Mouse (Mus musculus): Measurements from ENCODE around the gene Stx2. TPM values are rescaled to one million over a fixed set of nuclear protein-coding genes. Genes with fewer than 3 reads are reported as not detected.

Stx2 gene
- polyA plus RNA-seq, 1 experiment from 2014 or later: 8.7 TPM

DNA sequence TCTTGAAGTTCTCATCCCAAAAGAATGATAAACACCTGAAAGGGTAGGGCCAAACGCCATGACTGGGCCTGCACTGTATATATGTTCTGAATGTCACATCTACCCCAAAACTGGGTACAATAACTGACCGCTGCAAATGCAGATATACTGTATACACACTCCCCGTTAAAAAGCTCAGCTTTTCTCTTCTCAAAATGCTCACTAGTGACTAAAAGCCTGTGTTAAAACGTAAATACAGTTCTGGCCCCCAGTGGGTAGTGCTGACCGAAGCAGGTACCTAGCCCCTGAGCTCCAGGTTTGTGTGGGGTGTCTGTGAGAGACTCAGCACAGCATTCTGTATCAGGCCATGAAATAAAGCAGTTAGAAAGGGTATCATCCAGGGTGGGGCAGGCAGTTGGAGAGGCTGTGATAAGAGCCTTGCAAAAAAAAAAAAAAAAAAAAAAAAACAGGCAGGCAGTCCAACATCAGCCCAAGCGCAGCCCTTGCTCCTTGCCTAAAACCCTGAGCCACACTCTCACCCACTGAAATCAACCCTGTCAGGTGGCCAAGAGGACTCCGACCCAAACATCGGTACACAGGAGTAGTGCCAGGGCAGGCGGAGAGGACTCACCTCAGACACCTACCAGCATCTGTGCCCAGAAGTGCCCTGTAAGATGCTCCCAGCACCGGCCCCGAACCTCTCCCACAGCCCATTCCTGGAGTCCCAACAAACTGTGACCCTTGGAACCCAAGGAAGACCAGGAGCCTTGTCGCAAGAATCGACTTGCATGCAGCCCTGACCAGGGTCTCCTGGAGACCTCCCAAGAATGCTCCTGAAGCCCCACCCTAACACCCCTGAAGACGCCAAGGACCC lies 1.0 kb downstream of the Stx2 start:
- Histone ChIP-seq H3K9ac (ENCODE audit: low read depth, low read length) (no peak overlapping the region), H3K4me3 (ENCODE audit: low read depth, low read length) (peak overlapping the region; percentile 66), H3K27me3 (replicated peaks; ENCODE audit: control insufficient read depth, insufficient read depth, low read length) (no peaks in the 10 kb centered on the region), H3K4me1 (replicated peaks; ENCODE audit: control insufficient read depth, insufficient read depth, low read length) (no peaks in the 10 kb centered on the region), H3K4me2 (replicated peaks; ENCODE audit: low read depth) (peak overlapping the region; percentile 81), H3K9me3 (ENCODE audit: control insufficient read depth) (no peaks in the 10 kb centered on the region), H3K36me3 (ENCODE audit: control insufficient read depth, insufficient read depth) (no peaks in the 10 kb centered on the region), H3K27ac (ENCODE audit: low read depth, low read length) (no peak overlapping the region)
- WGBS: 52% methylated on average over 14 of the region's 14 CpGs
- ATAC-seq: no peak
- TF ChIP-seq CTCF (IDR thresholded peaks at IDR 0.05; ENCODE audit: low read depth): no peak

DNA sequence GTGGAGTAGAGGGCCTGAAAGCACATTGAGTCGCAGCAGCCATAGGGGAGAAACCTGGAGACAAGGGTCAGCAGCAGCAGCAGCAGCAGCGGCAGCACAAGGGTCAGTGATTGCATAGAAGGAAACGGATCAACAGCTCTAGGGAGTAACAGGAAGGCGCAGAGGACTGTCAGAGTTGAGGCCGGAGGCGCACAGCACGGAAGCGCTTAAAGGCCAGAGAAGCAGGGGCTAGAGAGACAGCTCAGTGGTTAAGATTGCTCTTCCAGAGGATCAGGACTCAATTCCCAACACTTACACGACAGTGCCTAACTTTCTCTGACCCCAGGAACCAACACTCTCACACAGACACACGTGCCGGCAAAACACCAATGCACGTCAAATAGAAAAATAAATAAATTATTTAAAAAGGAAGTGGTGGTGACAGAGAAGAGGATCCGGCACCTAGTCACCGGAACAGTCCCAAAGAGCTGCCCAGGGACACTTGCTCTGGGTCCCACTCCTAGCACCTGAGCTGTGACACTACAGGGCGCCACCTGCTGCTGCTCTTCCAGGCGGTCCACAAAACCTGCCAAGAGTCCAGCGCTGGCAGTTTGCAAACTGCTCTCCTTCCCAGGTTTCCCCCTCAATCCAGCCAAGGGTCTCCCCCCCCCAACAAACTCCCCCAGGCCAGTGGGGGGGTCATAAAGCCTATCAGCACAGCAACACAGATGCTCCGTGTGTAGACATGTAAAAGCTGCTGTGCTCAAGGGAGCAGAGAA lies 2.2 kb downstream of the Stx2 start:
- Histone ChIP-seq H3K36me3 (ENCODE audit: control insufficient read depth, insufficient read depth) (no peaks in the 10 kb centered on the region), H3K4me1 (replicated peaks; ENCODE audit: control insufficient read depth, insufficient read depth, low read length) (no peaks in the 10 kb centered on the region), H3K9me3 (ENCODE audit: control insufficient read depth) (no peaks in the 10 kb centered on the region), H3K4me3 (ENCODE audit: low read depth, low read length) (no peak overlapping the region), H3K27ac (ENCODE audit: low read depth, low read length) (no peak overlapping the region), H3K4me2 (replicated peaks; ENCODE audit: low read depth) (peak overlapping the region; percentile 13; the same call in 1 of the 2 replicates), H3K9ac (ENCODE audit: low read depth, low read length) (no peak overlapping the region), H3K27me3 (replicated peaks; ENCODE audit: control insufficient read depth, insufficient read depth, low read length) (no peaks in the 10 kb centered on the region)
- 74% methylated on average over 18 of the region's 18 CpGs for WGBS
- no peak for ATAC-seq
- TF ChIP-seq CTCF (IDR thresholded peaks at IDR 0.05; ENCODE audit: low read depth): peak; percentile 30; the same call in 1 of the 2 replicates

- Histone ChIP-seq H3K9me3 (ENCODE audit: control insufficient read depth) (no peaks in the 10 kb centered on the region), H3K4me1 (replicated peaks; ENCODE audit: control insufficient read depth, insufficient read depth, low read length) (no peaks in the 10 kb centered on the region), H3K4me3 (ENCODE audit: low read depth, low read length) (no peak overlapping the region), H3K9ac (ENCODE audit: low read depth, low read length) (no peak overlapping the region), H3K27me3 (replicated peaks; ENCODE audit: control insufficient read depth, insufficient read depth, low read length) (no peaks in the 10 kb centered on the region), H3K36me3 (ENCODE audit: control insufficient read depth, insufficient read depth) (no peaks in the 10 kb centered on the region), H3K27ac (ENCODE audit: low read depth, low read length) (no peak overlapping the region; the same call in 1 of the 2 replicates), H3K4me2 (replicated peaks; ENCODE audit: low read depth) (no peak overlapping the region)
- WGBS: 82% methylated on average over 3 of the region's 3 CpGs
- no peak for ATAC-seq
- TF ChIP-seq CTCF (IDR thresholded peaks at IDR 0.05; ENCODE audit: low read depth): no peak
Measured at GRCm38 (mm10) chr5:129005416-129005815, 3.0 kb downstream of the Stx2 start.

DNA sequence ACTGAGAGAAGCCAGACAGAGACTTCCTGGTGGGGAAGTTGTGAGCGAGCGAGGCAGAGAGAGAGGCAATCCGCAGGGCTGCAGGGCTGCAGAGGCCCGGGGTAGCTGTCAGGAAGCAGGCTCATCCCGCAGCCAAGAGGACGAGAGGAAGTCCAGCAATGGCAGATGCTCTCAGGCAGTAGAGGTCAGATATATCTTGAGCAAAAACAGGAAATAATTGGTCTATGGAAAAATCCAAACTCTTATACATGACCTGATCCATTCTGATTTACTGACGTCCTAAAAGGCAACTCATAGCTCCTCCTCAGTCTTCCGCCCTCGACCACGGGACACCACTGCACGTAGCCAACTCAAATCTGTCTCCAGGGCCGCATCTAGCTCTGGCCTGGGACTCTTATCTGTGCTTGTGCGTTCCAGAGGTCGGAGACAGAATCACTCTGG lies 5.8 kb downstream of the Stx2 start:
- Histone ChIP-seq H3K9me3 (ENCODE audit: control insufficient read depth) (no peaks in the 10 kb centered on the region), H3K27ac (ENCODE audit: low read depth, low read length) (no peak overlapping the region), H3K4me2 (replicated peaks; ENCODE audit: low read depth) (no peak overlapping the region), H3K36me3 (ENCODE audit: control insufficient read depth, insufficient read depth) (no peaks in the 10 kb centered on the region; the same call in 1 of the 2 replicates), H3K4me3 (ENCODE audit: low read depth, low read length) (no peak overlapping the region), H3K27me3 (replicated peaks; ENCODE audit: control insufficient read depth, insufficient read depth, low read length) (no peaks in the 10 kb centered on the region), H3K9ac (ENCODE audit: low read depth, low read length) (no peak overlapping the region), H3K4me1 (replicated peaks; ENCODE audit: control insufficient read depth, insufficient read depth, low read length) (no peaks in the 10 kb centered on the region)
- no peak for ATAC-seq
- WGBS: 50% methylated on average over 14 of the region's 14 CpGs
- TF ChIP-seq CTCF (IDR thresholded peaks at IDR 0.05; ENCODE audit: low read depth): no peak

DNA sequence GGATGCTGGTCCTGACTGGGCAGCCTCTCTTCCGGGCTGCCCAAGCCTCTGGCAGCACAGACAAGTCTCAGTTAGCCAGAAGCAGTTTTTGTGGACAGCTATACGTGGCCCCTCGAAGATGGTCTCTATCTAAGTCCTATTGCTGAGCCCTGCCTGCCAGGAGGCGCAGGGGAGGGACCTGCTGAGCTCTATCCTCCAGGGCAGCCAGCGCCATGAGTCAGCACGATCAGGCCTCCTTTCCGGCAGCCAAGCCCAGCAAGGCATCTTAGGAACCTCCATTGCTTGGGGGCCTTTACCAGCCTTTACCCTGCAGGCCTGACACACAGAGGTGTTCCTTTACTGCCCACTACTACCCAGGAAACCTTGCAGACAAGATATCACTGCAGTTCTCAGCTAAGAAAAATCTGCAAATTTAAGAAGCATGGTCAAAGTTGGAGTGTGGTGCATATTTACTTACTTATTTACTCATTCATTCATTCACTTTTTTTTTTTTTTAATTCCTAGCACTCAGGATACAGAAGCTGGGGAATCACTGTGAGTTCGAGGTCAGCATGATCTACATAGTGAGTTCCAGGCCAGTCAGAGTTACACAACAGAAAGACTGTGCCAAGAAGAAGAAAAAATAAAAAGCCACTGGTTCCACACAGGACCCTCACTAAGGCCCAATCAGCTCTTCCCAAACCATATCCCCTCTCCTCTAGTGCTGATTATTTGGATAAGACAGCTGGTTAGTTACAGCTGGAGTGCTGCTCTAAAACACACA lies 7.5 kb downstream of the Stx2 start:
- Histone ChIP-seq H3K27ac (ENCODE audit: low read depth, low read length) (no peak overlapping the region), H3K9ac (ENCODE audit: low read depth, low read length) (no peak overlapping the region), H3K4me1 (replicated peaks; ENCODE audit: control insufficient read depth, insufficient read depth, low read length) (no peaks in the 10 kb centered on the region), H3K27me3 (replicated peaks; ENCODE audit: control insufficient read depth, insufficient read depth, low read length) (no peaks in the 10 kb centered on the region), H3K4me2 (replicated peaks; ENCODE audit: low read depth) (no peak overlapping the region), H3K9me3 (ENCODE audit: control insufficient read depth) (no peaks in the 10 kb centered on the region), H3K36me3 (ENCODE audit: control insufficient read depth, insufficient read depth) (no peaks in the 10 kb centered on the region; the same call in 1 of the 2 replicates), H3K4me3 (ENCODE audit: low read depth, low read length) (no peak overlapping the region)
- 54% methylated on average over 8 of the region's 8 CpGs for WGBS
- no peak for TF ChIP-seq CTCF (IDR thresholded peaks at IDR 0.05; ENCODE audit: low read depth)
- no peak for ATAC-seq
